Mouse (Mus musculus) neural tube, embryonic 14.5 days (tissue): ENCODE measurements at regions not wholly inside any gene's neighbourhood (a gene's known extent, or its start where the extent isn't known, plus 50 kb on each side); places are given as distances from the start of the nearest gene placed in this dataset.

Experiments used
- ATAC-seq: fragments of 200-750 bp; cut with Nextera tagmentation; 2 replicates; pipeline ENCODE4 v1.8.0; 2017; ENCODE audit warnings: low read depth, mild to moderate bottlenecking, moderate TSS enrichment, moderate library complexity
- H3K27ac ChIP-seq: fragments of 300-500 bp; sonication (generic); 2 replicates; pipeline ENCODE4 v1.5.1; 2014; ENCODE audit warnings: low read depth, mild to moderate bottlenecking, control low read depth, low read length, moderate library complexity, mixed read lengths
- H3K27me3 ChIP-seq: fragments of 300-500 bp; sonication (generic); 2 replicates; pipeline ENCODE4 v1.6.1; 2014; ENCODE audit warnings: low read length; ENCODE audit not compliant: control insufficient read depth, insufficient read depth
- H3K36me3 ChIP-seq: fragments of 300-500 bp; sonication (generic); 2 replicates; pipeline ENCODE4 v1.6.1; 2014; ENCODE audit warnings: low read length, mixed read lengths; ENCODE audit not compliant: control insufficient read depth, insufficient read depth
- H3K4me1 ChIP-seq: fragments of 300-500 bp; sonication (generic); 2 replicates; pipeline ENCODE4 v1.6.1; 2014; ENCODE audit warnings: low read length; ENCODE audit not compliant: control insufficient read depth, insufficient read depth
- H3K4me2 ChIP-seq: fragments of 300-500 bp; sonication (generic); 2 replicates; pipeline ENCODE4 v1.6.1; 2014; ENCODE audit warnings: mild to moderate bottlenecking, low read depth, low read length, control low read depth
- H3K4me3 ChIP-seq: fragments of 300-500 bp; sonication (generic); 2 replicates; pipeline ENCODE4 v1.5.1; 2014; ENCODE audit warnings: low read depth, low read length, control low read depth, mixed read lengths
- H3K9ac ChIP-seq: fragments of 300-500 bp; sonication (generic); replicated peaks from 2 replicates; pipeline ENCODE4 v1.6.1; 2014; ENCODE audit warnings: low read depth, mild to moderate bottlenecking, control low read depth, low read length, mixed read lengths
- H3K9me3 ChIP-seq: fragments of 300-500 bp; sonication (generic); 2 replicates; pipeline ENCODE4 v1.6.1; 2016; ENCODE audit warnings: low read length; ENCODE audit not compliant: control insufficient read depth
- WGBS: fragments of 180-500 bp; shearing (Covaris S2); extraction: QIAGEN DNeasy Blood & Tissue Kit; methylation state at CpG from one replicate; pipeline ENCODE4 v1.1.7; 2014; 5-methylcytosine and 5-hydroxymethylcytosine counted together

DNA sequence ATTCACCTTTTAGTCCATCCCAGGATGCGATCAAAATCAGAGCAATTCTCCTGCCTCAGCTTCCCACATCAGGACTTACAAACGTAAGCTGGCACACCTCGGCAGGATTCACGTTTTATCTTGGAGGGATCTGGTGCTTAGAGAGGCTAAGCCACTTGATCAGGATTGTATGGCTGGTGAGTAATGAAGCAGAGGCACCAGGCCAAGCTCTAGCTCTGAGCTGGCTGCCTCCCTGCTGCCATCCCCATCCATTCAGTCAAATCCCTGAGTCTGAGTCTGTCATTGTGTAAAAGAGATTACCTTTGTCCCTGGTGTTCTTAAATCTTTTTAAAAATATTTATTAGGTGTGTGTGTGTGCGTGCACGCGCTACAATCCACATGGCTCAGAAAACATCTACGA lies 252.6 kb upstream of the B3gat1 start:
- no peaks in the 10 kb centered on the region for H3K36me3 ChIP-seq
- no peaks in the 10 kb centered on the region for H3K27me3 ChIP-seq
- WGBS = 88% methylated on average over 8 of the region's 8 CpGs
- no peaks in the 10 kb centered on the region for H3K9me3 ChIP-seq
- H3K4me1 ChIP-seq = no peaks in the 10 kb centered on the region
- ATAC-seq = no peak
- no peak overlapping the region for H3K9ac ChIP-seq
- no peak overlapping the region for H3K4me3 ChIP-seq
- no peak overlapping the region for H3K4me2 ChIP-seq
- H3K27ac ChIP-seq = no peak overlapping the region

DNA sequence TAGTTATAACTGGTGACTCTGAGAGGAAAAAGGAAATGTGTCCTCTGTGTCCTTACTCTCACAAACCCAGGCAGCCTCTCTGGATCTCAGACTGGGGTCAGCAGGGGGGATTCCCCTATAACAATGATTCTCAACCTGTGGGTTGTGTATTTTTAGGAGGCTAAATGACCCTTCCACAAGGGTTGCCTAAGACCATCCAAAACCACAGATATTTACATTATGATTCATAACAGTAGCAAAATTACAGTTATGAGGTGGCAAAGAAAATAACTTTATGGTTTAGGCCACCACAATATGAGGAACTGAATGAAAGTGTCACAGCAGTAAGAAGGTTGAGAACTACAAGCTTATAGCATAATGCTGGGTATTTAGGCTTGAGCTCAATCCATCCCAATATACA lies 251.6 kb upstream of the B3gat1 start:
- no peak overlapping the region for H3K4me2 ChIP-seq
- ATAC-seq = no peak
- H3K4me3 ChIP-seq = no peak overlapping the region
- no peaks in the 10 kb centered on the region for H3K36me3 ChIP-seq
- no peaks in the 10 kb centered on the region for H3K27me3 ChIP-seq
- no peak overlapping the region for H3K27ac ChIP-seq
- H3K9ac ChIP-seq = no peak overlapping the region
- H3K4me1 ChIP-seq = no peaks in the 10 kb centered on the region
- no peaks in the 10 kb centered on the region for H3K9me3 ChIP-seq

DNA sequence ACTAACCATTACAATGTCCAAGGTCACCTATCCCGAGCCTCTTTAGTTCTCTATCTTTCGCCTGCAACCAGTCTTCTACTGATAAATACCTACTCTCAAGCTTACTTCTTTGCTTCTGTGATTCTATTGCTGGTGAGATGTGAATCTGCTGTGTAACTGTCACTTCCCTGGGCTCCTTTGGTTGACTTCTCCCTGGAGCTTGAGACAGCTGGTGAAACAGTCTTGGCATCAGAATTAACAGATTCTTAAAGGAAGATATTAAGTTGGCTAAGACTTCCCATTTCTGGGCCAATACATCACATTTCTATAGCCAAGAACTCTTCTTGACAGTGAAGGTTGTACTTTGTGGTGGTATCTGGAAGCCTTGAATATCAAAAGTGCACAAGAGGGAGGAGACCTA lies 239.8 kb upstream of the B3gat1 start:
- H3K4me3 ChIP-seq = no peak overlapping the region
- no peak for ATAC-seq
- H3K4me1 ChIP-seq = no peaks in the 10 kb centered on the region
- H3K9me3 ChIP-seq = no peaks in the 10 kb centered on the region
- no peak overlapping the region for H3K4me2 ChIP-seq
- no peak overlapping the region for H3K9ac ChIP-seq
- 92% methylated on average over 2 of the region's 2 CpGs for WGBS
- no peaks in the 10 kb centered on the region for H3K27me3 ChIP-seq
- no peaks in the 10 kb centered on the region for H3K36me3 ChIP-seq
- no peak overlapping the region for H3K27ac ChIP-seq

DNA sequence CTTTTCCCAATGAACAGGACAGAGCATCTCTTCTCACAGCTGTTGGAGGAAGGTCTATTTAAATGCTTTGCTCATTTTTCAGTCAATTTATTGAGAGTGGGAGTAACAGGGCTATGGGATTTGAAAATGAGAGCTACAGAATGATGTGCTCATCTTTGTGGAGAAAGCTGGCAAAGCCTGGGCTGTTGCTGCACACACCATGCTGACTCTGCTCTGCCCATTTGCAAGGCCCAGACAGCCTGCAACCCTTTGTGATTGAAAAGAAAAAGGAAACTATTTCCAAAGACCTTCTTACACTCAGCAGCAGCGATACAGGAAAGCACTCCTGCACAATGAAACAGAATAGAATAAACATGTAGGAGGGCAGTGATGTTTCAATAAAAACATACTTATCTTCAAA lies 231.5 kb upstream of the B3gat1 start:
- no peak overlapping the region for H3K27ac ChIP-seq
- H3K4me2 ChIP-seq = no peak overlapping the region
- 79% methylated on average over 1 of the region's 1 CpGs for WGBS
- no peaks in the 10 kb centered on the region for H3K27me3 ChIP-seq
- H3K4me3 ChIP-seq = no peak overlapping the region
- H3K36me3 ChIP-seq = no peaks in the 10 kb centered on the region
- H3K9ac ChIP-seq = no peak overlapping the region
- no peaks in the 10 kb centered on the region for H3K4me1 ChIP-seq
- H3K9me3 ChIP-seq = no peaks in the 10 kb centered on the region
- ATAC-seq = no peak

DNA sequence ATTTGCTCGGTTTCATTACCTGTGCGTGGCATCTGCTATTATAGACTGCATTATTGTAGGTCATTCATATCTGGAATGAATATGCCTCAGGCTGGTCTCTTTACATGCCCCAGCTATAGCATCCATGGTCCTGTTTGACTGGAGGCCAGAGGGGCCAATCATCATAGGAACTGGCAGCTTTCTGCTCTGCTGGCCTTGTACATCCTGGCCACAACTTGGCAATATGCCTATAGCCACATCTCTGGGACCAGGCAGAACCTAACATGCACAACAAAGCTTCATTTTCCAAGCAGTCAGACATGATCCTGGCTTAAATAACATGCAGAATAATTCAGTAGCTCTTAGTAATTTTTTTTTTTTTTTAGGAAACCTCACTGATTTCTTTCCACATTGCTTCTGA lies 227.6 kb upstream of the B3gat1 start:
- Histone ChIP-seq H3K4me2 (no peak overlapping the region), H3K9me3 (no peaks in the 10 kb centered on the region), H3K9ac (no peak overlapping the region), H3K27me3 (no peaks in the 10 kb centered on the region), H3K36me3 (no peaks in the 10 kb centered on the region), H3K4me3 (no peak overlapping the region), H3K27ac (no peak overlapping the region), H3K4me1 (no peaks in the 10 kb centered on the region)
- 88% methylated on average over 2 of the region's 2 CpGs for WGBS
- no peak; the same call in 1 of the 2 replicates for ATAC-seq

DNA sequence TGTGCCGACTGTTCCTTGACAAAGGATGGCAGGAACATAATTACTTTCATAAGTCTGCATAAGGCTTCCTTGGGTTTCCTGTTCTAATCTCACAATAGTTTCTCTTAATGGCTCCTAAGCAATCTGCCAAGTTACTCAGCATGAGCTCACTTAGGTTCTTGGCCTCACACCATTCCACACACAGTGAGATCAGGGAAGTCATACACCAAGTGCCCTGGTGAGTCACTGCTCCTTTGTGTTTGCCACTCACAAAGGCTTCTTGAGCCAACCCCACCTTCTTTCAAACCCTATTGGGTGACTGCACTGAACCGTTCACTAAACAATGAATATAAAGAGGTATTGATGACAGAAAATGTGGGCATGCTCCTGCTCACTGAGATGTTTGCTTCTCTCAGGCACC lies 214.9 kb upstream of the B3gat1 start:
- Histone ChIP-seq H3K36me3 (no peaks in the 10 kb centered on the region), H3K27me3 (no peaks in the 10 kb centered on the region), H3K9ac (no peak overlapping the region), H3K27ac (no peak overlapping the region), H3K4me1 (peaks cover 8% of the 10 kb centered on the region; the same call in 1 of the 2 replicates), H3K9me3 (no peaks in the 10 kb centered on the region), H3K4me2 (no peak overlapping the region), H3K4me3 (no peak overlapping the region)
- WGBS = 29% methylated on average over 2 of the region's 2 CpGs
- no peak for ATAC-seq

- Histone ChIP-seq H3K9me3 (no peaks in the 10 kb centered on the region), H3K36me3 (no peaks in the 10 kb centered on the region), H3K9ac (no peak overlapping the region), H3K4me2 (no peak overlapping the region), H3K27me3 (no peaks in the 10 kb centered on the region), H3K4me1 (peaks cover 8% of the 10 kb centered on the region; the same call in 1 of the 2 replicates), H3K27ac (peak overlapping the region; percentile 44), H3K4me3 (no peak overlapping the region)
- peak; percentile 77; the same call in 1 of the 2 replicates for ATAC-seq
- 50% methylated on average over 5 of the region's 5 CpGs for WGBS
These were observed 213.7 kb upstream of the B3gat1 start for GRCm38 (mm10) chr9:26519581-26520501.

GRCm38 (mm10) chr9:26524089-26524488 lies 209.4 kb upstream of the B3gat1 start:
- peaks cover 8% of the 10 kb centered on the region; the same call in 1 of the 2 replicates for H3K4me1 ChIP-seq
- no peaks in the 10 kb centered on the region for H3K36me3 ChIP-seq
- no peak overlapping the region for H3K4me2 ChIP-seq
- 62% methylated on average over 1 of the region's 1 CpGs for WGBS
- no peak overlapping the region for H3K9ac ChIP-seq
- H3K27me3 ChIP-seq = no peaks in the 10 kb centered on the region
- ATAC-seq = no peak
- H3K27ac ChIP-seq = no peak overlapping the region
- H3K9me3 ChIP-seq = no peaks in the 10 kb centered on the region
- H3K4me3 ChIP-seq = no peak overlapping the region

DNA sequence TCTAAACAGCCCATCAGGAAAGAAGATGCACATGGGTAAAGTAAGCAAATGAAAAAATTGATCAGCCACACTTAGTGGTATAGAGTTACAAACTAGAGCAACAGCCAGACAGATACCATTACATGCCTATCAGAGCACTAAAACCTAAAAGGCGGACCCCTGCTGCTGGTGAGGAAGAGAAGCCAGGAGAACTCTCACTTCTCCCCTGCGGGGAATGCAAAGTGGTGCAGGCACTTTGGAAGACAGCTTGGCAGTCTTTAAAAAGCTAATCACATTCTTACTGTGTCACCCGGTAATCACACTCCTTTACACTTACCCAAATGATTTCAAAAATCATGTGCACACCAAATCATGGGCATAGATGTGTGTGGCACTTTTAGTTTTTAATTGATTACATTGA lies 204.8 kb upstream of the B3gat1 start:
- H3K4me3 ChIP-seq = no peak overlapping the region
- ATAC-seq = peak; percentile 70; the same call in 1 of the 2 replicates
- H3K27ac ChIP-seq = no peak overlapping the region
- H3K9ac ChIP-seq = no peak overlapping the region
- no peaks in the 10 kb centered on the region for H3K4me1 ChIP-seq
- no peaks in the 10 kb centered on the region for H3K27me3 ChIP-seq
- no peak overlapping the region for H3K4me2 ChIP-seq
- 7% methylated on average over 3 of the region's 3 CpGs for WGBS
- no peaks in the 10 kb centered on the region for H3K9me3 ChIP-seq
- H3K36me3 ChIP-seq = no peaks in the 10 kb centered on the region
